Mouse (Mus musculus) liver, embryonic 14.5 days (tissue): ENCODE measurements around the gene Chpf2. TPM values are rescaled to one million over a fixed set of nuclear protein-coding genes. Genes with fewer than 3 reads are reported as not detected.

Experiments
- ATAC-seq: fragments of 200-750 bp; cut with Nextera tagmentation; 2 replicates; pipeline ENCODE4 v1.8.0; 2017; ENCODE audit warnings: moderate number of reproducible peaks, mild to moderate bottlenecking, moderate library complexity; ENCODE audit not compliant: insufficient read depth
- DNase-seq, 3 experiments: peaks; one replicate each; pipeline ENCODE4 v3.0.0-alpha.2; 2012 to 2013; ENCODE audit warnings: low read depth in 3 of 3, low spot score in 3 of 3
- H3K27ac ChIP-seq: fragments of 300-500 bp; sonication (generic); 2 replicates; pipeline ENCODE4 v1.5.1; 2014; ENCODE audit warnings: moderate library complexity, mild to moderate bottlenecking, control low read depth, inconsistent platforms
- H3K27me3 ChIP-seq: fragments of 300-500 bp; sonication (generic); 2 replicates; pipeline ENCODE4 v1.6.1; 2014; ENCODE audit warnings: mild to moderate bottlenecking, low read length, moderate library complexity; ENCODE audit not compliant: control insufficient read depth, insufficient read depth
- H3K36me3 ChIP-seq: fragments of 300-500 bp; sonication (generic); replicated peaks from 2 replicates; pipeline ENCODE4 v1.6.1; 2014; ENCODE audit warnings: low read depth; ENCODE audit not compliant: control insufficient read depth, insufficient read depth
- H3K4me1 ChIP-seq, 2 experiments: fragments of 200-500 bp in 1 of 2; fragments of 300-500 bp in 1 of 2; sonication (generic) in 1 of 2; replicated peaks; 2 replicates each; pipeline ENCODE4 v1.6.1; 2012 to 2014; ENCODE audit warnings: antibody characterized with exemption in 1 of 2, inconsistent platforms in 1 of 2, low read length in 1 of 2; ENCODE audit not compliant: control insufficient read depth in 2 of 2, insufficient read depth in 2 of 2
- H3K4me2 ChIP-seq: fragments of 300-500 bp; sonication (generic); 2 replicates; pipeline ENCODE4 v1.6.1; 2014; ENCODE audit warnings: low read depth, mild to moderate bottlenecking, control low read depth, moderate library complexity
- H3K4me3 ChIP-seq, 2 experiments: fragments of 200-500 bp in 1 of 2; fragments of 300-500 bp in 1 of 2; sonication (generic) in 1 of 2; 2 replicates each; pipeline ENCODE4 v1.5.1; 2012 to 2014; ENCODE audit warnings: low read depth in 2 of 2, low read length in 2 of 2, mild to moderate bottlenecking in 2 of 2, control low read depth in 1 of 2, inconsistent platforms in 1 of 2, moderate library complexity in 1 of 2; ENCODE audit not compliant: insufficient read depth in 1 of 2
- H3K9ac ChIP-seq: fragments of 300-500 bp; sonication (generic); replicated peaks from 2 replicates; pipeline ENCODE4 v1.6.1; 2014; ENCODE audit warnings: mild to moderate bottlenecking, control low read depth, moderate library complexity
- H3K9me3 ChIP-seq: fragments of 300-500 bp; sonication (generic); 2 replicates; pipeline ENCODE4 v1.6.1; 2016; ENCODE audit warnings: low read length, mixed read lengths; ENCODE audit not compliant: control insufficient read depth
- CTCF ChIP-seq: IDR thresholded peaks from 2 replicates; pipeline ENCODE4 v1.5.1; 2016; ENCODE audit warnings: antibody characterized with exemption, low read depth, control low read depth
- EP300 ChIP-seq: IDR thresholded peaks from 2 replicates; pipeline ENCODE4 v1.6.1; 2016; ENCODE audit warnings: antibody characterized with exemption, low read depth
- WGBS: fragments of 180-500 bp; shearing (Covaris S2); extraction: QIAGEN DNeasy Blood & Tissue Kit; methylation state at CpG from one replicate; pipeline ENCODE4 v1.1.7; 2014; ENCODE audit not compliant: insufficient replicate concordance; 5-methylcytosine and 5-hydroxymethylcytosine counted together
- polyA plus RNA-seq, 2 experiments: library from polyadenylated mRNA; depleted of rRNA in 1 of 2; stranded (reverse) in 1 of 2; unstranded in 1 of 2; fragments of >200 nt; fragmentation: Nextera tagmentation in 1 of 2; extraction: Ambion mirVana in 1 of 2; gene quantifications; 2 replicates each; pipeline versions ENCODE4 v1.2.1 to v1.2.3; 2012 to 2014

Gene Chpf2
- polyA plus RNA-seq, 2 experiments, result 5.6 to 5.9 TPM

DNA sequence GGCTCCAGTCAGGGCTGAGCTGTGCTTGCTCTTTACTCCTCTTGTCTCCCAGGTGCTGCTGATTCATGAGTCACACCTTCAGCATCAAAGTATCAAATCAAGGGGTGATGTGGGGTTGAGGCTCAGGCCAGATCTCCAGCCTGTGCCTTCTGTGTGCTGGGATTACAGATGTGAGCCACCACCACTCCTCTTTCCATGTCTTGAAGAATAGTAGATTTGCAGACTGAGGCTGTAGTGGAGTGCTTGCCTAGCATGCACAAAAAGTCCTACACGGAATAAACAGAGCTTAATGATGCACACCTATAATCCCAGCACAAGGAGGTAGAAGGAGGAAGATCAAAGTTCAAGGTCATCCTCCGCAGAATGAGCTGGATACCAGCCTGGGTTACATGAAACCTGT, 29.8 kb upstream of the Chpf2 start, which contains the start of gene 4931409K22Rik:
Gene 4931409K22Rik (minus strand): TSS at position 101 of the 400 bp plus-strand sequence.
- no peaks in the 10 kb centered on the region for H3K9me3 ChIP-seq
- no peak within 1 kb of the TSS for H3K27ac ChIP-seq
- TF ChIP-seq EP300 (no peak), CTCF (no peak)
- 54% methylated on average over 2 of the region's 2 CpGs for WGBS
- no peaks in the 10 kb centered on the region for H3K36me3 ChIP-seq
- no peaks in the 10 kb centered on the region for H3K4me1 ChIP-seq
- no peak for ATAC-seq
- no peak within 1 kb of the TSS for H3K4me3 ChIP-seq
- H3K27me3 ChIP-seq, result no peaks in the 10 kb centered on the region
- no peak for DNase-seq
- no peak within 1 kb of the TSS for H3K4me2 ChIP-seq
- H3K9ac ChIP-seq, result no peak within 1 kb of the TSS

- H3K27ac ChIP-seq, result no peak overlapping the region
- peaks cover 5 to 13% of the 10 kb centered on the region in 2 experiments for H3K4me1 ChIP-seq
- H3K27me3 ChIP-seq, result no peaks in the 10 kb centered on the region
- peaks cover 40% of the 10 kb centered on the region for H3K36me3 ChIP-seq
- H3K9ac ChIP-seq, result peak overlapping the region; percentile 85; the same call in 1 of the 2 replicates
- peak overlapping the region in 1 of 2 experiments; percentile 86; a peak in 3 of 4 replicates for H3K4me3 ChIP-seq
- DNase-seq (no peak), ATAC-seq (no peak)
- H3K4me2 ChIP-seq, result peak overlapping the region; percentile 90
- TF ChIP-seq CTCF (no peak), EP300 (no peak)
- H3K9me3 ChIP-seq, result no peaks in the 10 kb centered on the region
- 70% methylated on average over 1 of the region's 1 CpGs for WGBS
These were observed 10.6 kb upstream of the Chpf2 start for GRCm38 (mm10) chr5:24575948-24576347.

- Histone ChIP-seq H3K4me1 (peaks cover 5 to 13% of the 10 kb centered on the region in 2 experiments), H3K27me3 (no peaks in the 10 kb centered on the region), H3K27ac (peak overlapping the region; percentile 6), H3K9me3 (no peaks in the 10 kb centered on the region), H3K4me2 (peak overlapping the region; percentile 90), H3K9ac (peak overlapping the region; percentile 85), H3K36me3 (peaks cover 32% of the 10 kb centered on the region), H3K4me3 (peak overlapping the region; percentile 86 to 97)
- TF ChIP-seq CTCF (0 out of 2 replicates have a peak, but pooled peaks have one; percentile 12), EP300 (no peak)
- no peak for DNase-seq
- ATAC-seq, result peak; percentile 19; the same call in 1 of the 2 replicates
- WGBS, result under 1% methylated on average over 32 of the region's 32 CpGs
These were observed 9.7 kb upstream of the Chpf2 start for GRCm38 (mm10) chr5:24576801-24577182.

GRCm38 (mm10) chr5:24577183-24577929, 9.2 kb upstream of the Chpf2 start, which contains the start of gene Abcf2:
TSS of gene Abcf2 (minus strand) at chr5:24577467.
- H3K9ac ChIP-seq, result peak within 1 kb of the TSS; percentile 85
- under 1% methylated on average over 48 of the region's 48 CpGs for WGBS
- no peak for TF ChIP-seq EP300
- no peak for TF ChIP-seq CTCF

More at GRCm38 (mm10) chr5:24577183-24577929, 9.2 kb upstream of the Chpf2 start, which contains the start of gene Abcf2:
- Histone ChIP-seq H3K27ac (peak within 1 kb of the TSS; percentile 71), H3K4me2 (peak within 1 kb of the TSS; percentile 90), H3K9me3 (no peaks in the 10 kb centered on the region), H3K4me1 (peaks cover 5 to 13% of the 10 kb centered on the region in 2 experiments), H3K36me3 (peaks cover 26% of the 10 kb centered on the region), H3K27me3 (no peaks in the 10 kb centered on the region), H3K4me3 (peak within 1 kb of the TSS; percentile 86 to 97)
- DNase-seq (peak; percentile 99 to 100 (median 99)), ATAC-seq (peak; percentile 96)
